37 mouse cellular contexts compared by ENCODE assay signal in the genomic region with DNA sequence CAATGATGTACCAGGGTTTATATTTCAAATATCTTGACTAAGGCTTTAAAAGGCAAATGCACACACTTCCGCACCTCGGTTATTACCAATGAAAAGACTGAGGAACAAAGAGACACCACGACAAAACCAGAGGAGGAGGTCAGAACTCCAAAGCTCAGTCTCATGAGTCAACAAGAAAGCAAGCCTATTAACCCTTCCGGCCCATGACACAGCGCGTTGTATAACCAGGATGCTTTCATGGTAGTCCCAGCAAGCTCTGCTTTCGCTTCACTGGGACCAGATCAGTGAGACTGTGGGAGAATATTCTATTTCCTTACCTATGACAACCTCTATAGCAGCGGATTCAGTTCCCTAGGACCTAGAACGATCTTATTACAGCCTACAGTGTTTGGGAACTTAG. TPM values are rescaled to one million over a fixed set of nuclear protein-coding genes. Genes with fewer than 3 reads are reported as not detected.
A peak's percentile ranks its signal among the peaks of the same experiment; 100 is the strongest.
DNase-seq lines count a peak whose midpoint lies in the region; ATAC-seq and TF ChIP-seq lines count a peak whose summit lies in the region.
"Had no signal": no experiment of that assay in that cellular context is flagged by ENCODE, and none has a peak within 500 bp of the region (broad histone marks: within the 10 kb centered on the region; RNA-seq: fewer than 3 reads in every experiment).

No protein-coding gene starts in this region.

- no peak for ATAC-seq in hindbrain, embryonic 11.5 days (ENCODE audit: low FRiP score)
- ATAC-seq in hindbrain, embryonic 14.5 days (ENCODE audit: low FRiP score) = no peak
- ATAC-seq in liver, postnatal 0 days = peak; percentile 58; the same call in 1 of the 2 replicates
- ATAC-seq: inflammation-experienced regulatory T-cells, adult 6 months; lung, postnatal 0 days had no signal

- no peak overlapping the region for H3K27ac ChIP-seq in hindbrain, embryonic 11.5 days (ENCODE audit: low read depth, low read length)
- no peak overlapping the region for H3K27ac ChIP-seq in hindbrain, embryonic 14.5 days
- peak overlapping the region; percentile 72 for H3K27ac ChIP-seq in liver, postnatal 0 days (ENCODE audit: low read depth)
- H3K27ac ChIP-seq: hindbrain, embryonic 13.5 days; neural tube, embryonic 12.5 days had no signal

- H3K9me3 ChIP-seq in hindbrain, embryonic 11.5 days (ENCODE audit: control insufficient read depth, low read length) = no peaks in the 10 kb centered on the region
- no peaks in the 10 kb centered on the region for H3K9me3 ChIP-seq in hindbrain, embryonic 14.5 days (ENCODE audit: control insufficient read depth, low read length)
- H3K9me3 ChIP-seq in liver, postnatal 0 days (ENCODE audit: low read length) = no peaks in the 10 kb centered on the region
- H3K9me3 ChIP-seq: forebrain, embryonic 12.5 days; G1E; hindbrain, embryonic 13.5 days; neural tube, embryonic 12.5 days had no signal

- no peak for TF ChIP-seq CTCF in liver, postnatal 0 days (IDR thresholded peaks at IDR 0.05; ENCODE audit: low read depth)

- no peak overlapping the region for H3K9ac ChIP-seq in hindbrain, embryonic 11.5 days (ENCODE audit: low read depth, low read length)
- no peak overlapping the region for H3K9ac ChIP-seq in hindbrain, embryonic 14.5 days
- H3K9ac ChIP-seq in liver, postnatal 0 days (replicated peaks) = no peak overlapping the region
- H3K9ac ChIP-seq: forebrain, embryonic 12.5 days; hindbrain, embryonic 13.5 days; neural tube, embryonic 12.5 days had no signal

- no peaks in the 10 kb centered on the region for H3K36me3 ChIP-seq in hindbrain, embryonic 11.5 days (ENCODE audit: control insufficient read depth, insufficient read depth, low read length)
- no peaks in the 10 kb centered on the region for H3K36me3 ChIP-seq in hindbrain, embryonic 14.5 days (replicated peaks; ENCODE audit: control insufficient read depth, insufficient read depth)
- H3K36me3 ChIP-seq in liver, postnatal 0 days (replicated peaks; ENCODE audit: insufficient read depth, low read length) = no peaks in the 10 kb centered on the region; the same call in 1 of the 2 replicates
- H3K36me3 ChIP-seq: forebrain, embryonic 12.5 days; G1E; hindbrain, embryonic 13.5 days; neural tube, embryonic 12.5 days had no signal

- H3K4me2 ChIP-seq in hindbrain, embryonic 11.5 days (replicated peaks; ENCODE audit: low read depth, low read length) = no peak overlapping the region
- H3K4me2 ChIP-seq in hindbrain, embryonic 14.5 days (replicated peaks) = no peak overlapping the region
- peak overlapping the region; percentile 18; the same call in 1 of the 2 replicates for H3K4me2 ChIP-seq in liver, postnatal 0 days (ENCODE audit: low read depth, low read length)
- H3K4me2 ChIP-seq: forebrain, embryonic 12.5 days; hindbrain, embryonic 13.5 days; neural tube, embryonic 12.5 days had no signal

- no peak for TF ChIP-seq EP300 in liver, postnatal 0 days (IDR thresholded peaks at IDR 0.05; ENCODE audit: low read depth)

- no peaks in the 10 kb centered on the region; the same call in 1 of the 2 replicates for H3K4me1 ChIP-seq in hindbrain, embryonic 11.5 days (replicated peaks; ENCODE audit: control insufficient read depth, insufficient read depth, low read length)
- H3K4me1 ChIP-seq in hindbrain, embryonic 14.5 days (replicated peaks; ENCODE audit: control insufficient read depth, insufficient read depth, low read length) = peaks cover 6% of the 10 kb centered on the region; the same call in 1 of the 2 replicates
- H3K4me1 ChIP-seq in liver, postnatal 0 days (ENCODE audit: insufficient read depth) = peaks cover 25% of the 10 kb centered on the region

- WGBS in hindbrain, embryonic 11.5 days = 59% methylated on average over 9 of the region's 9 CpGs
- 39% methylated on average over 9 of the region's 9 CpGs for WGBS in hindbrain, embryonic 14.5 days
- 62% methylated on average over 9 of the region's 9 CpGs for WGBS in liver, postnatal 0 days (ENCODE audit: insufficient replicate concordance)

- no peak overlapping the region for H3K4me3 ChIP-seq in hindbrain, embryonic 11.5 days (ENCODE audit: low read depth, low read length)
- no peak overlapping the region for H3K4me3 ChIP-seq in hindbrain, embryonic 14.5 days (replicated peaks; ENCODE audit: low read length)
- H3K4me3 ChIP-seq in liver, postnatal 0 days (ENCODE audit: low read depth, low read length) = no peak overlapping the region
- H3K4me3 ChIP-seq: erythroblast, embryonic 14.5 days; forebrain, embryonic 12.5 days; hindbrain, embryonic 13.5 days; myocyte; neural tube, embryonic 12.5 days had no signal

- H3K27me3 ChIP-seq in hindbrain, embryonic 11.5 days (ENCODE audit: control insufficient read depth, insufficient read depth, low read length) = no peaks in the 10 kb centered on the region
- H3K27me3 ChIP-seq in hindbrain, embryonic 14.5 days (ENCODE audit: control insufficient read depth, insufficient read depth, low read length) = no peaks in the 10 kb centered on the region
- H3K27me3 ChIP-seq in liver, postnatal 0 days (ENCODE audit: insufficient read depth, low read length) = no peaks in the 10 kb centered on the region
- H3K27me3 ChIP-seq: forebrain, embryonic 12.5 days; hindbrain, embryonic 13.5 days; neural tube, embryonic 12.5 days had no signal

- peak; percentile 56 for DNase-seq in embryo, embryonic 10 days (ENCODE audit: low spot score)
- DNase-seq in embryo, embryonic 9.5 days (ENCODE audit: extremely low spot score) = no peak
- DNase-seq in hindbrain, embryonic 11.5 days (ENCODE audit: low spot score) = peak; percentile 52
- DNase-seq in hindbrain, embryonic 14.5 days (ENCODE audit: low spot score) = no peak
- DNase-seq in liver, postnatal 0 days = no peak
- no peak for DNase-seq in liver
- peak; percentile 29 for DNase-seq in retina, embryonic 14.5 days (ENCODE audit: low spot score)
- no peak for DNase-seq in retina, postnatal 1 day
- DNase-seq: adrenal gland, adult 8-10 months; cerebellum, adult 8-10 months; cerebellum, postnatal 25 days; gastrocnemius, postnatal 10 days; heart, postnatal 14 days; kidney, adult 11 months; kidney, postnatal 10 days; layer of hippocampus, postnatal 36 days; left cerebral cortex, postnatal 4 days; lung, adult 18-20 months; lung, postnatal 4 days; right cerebral cortex, postnatal 14 days; thymus, postnatal 4 days had no signal

RNA-seq across cellular contexts. Expression of a gene that starts 25.1 kb away (rescaled TPM):
- 0.43 TPM in 1 of 2 replicates, not detected in the other for polyA plus RNA-seq in hindbrain, embryonic 11.5 days (2014; fragmentation: Nextera tagmentation; extraction: Ambion mirVana)
- 0.25 TPM in 1 of 2 replicates, not detected in the other for polyA plus RNA-seq in hindbrain, embryonic 14.5 days (2014; fragmentation: Nextera tagmentation; extraction: Ambion mirVana)
- polyA plus RNA-seq in liver, postnatal 0 days (2015; fragmentation: Nextera tagmentation; extraction: Ambion mirVana) = 0.27 and 0.50 TPM in 2 replicates
- polyA plus RNA-seq: C2C12; embryonic facial prominence, embryonic 14.5 days; erythroblast, embryonic 14.5 days; G1E; gonadal fat pad, adult 2 months; heart, embryonic 14.5 days; hindbrain, embryonic 13.5 days; inflammation-experienced regulatory T-cells, adult 6 months; large intestine, adult 2 months; limb, embryonic 14.5 days; myocyte; neural tube, embryonic 12.5 days; small intestine, adult 2 months; testis, adult 2 months had no signal

RNA-seq across cellular contexts. Expression of a gene that starts 30.5 kb away (rescaled TPM):
- polyA plus RNA-seq in hindbrain, embryonic 11.5 days (2014; fragmentation: Nextera tagmentation; extraction: Ambion mirVana) = 9.4 and 14.5 TPM in 2 replicates
- polyA plus RNA-seq in hindbrain, embryonic 14.5 days (2014; fragmentation: Nextera tagmentation; extraction: Ambion mirVana) = 3.4 and 4.0 TPM in 2 replicates
- 13.6 and 14.2 TPM in 2 replicates for polyA plus RNA-seq in liver, postnatal 0 days (2015; fragmentation: Nextera tagmentation; extraction: Ambion mirVana)
- polyA plus RNA-seq: erythroblast, embryonic 14.5 days; G1E had no signal

Comparison
In these comparisons a context has a peak if more than half of its experiments do, and no peak if none do; other contexts are left out.
1. DNase-seq: peak in embryo, embryonic 10 days (single experiment), hindbrain, embryonic 11.5 days (single experiment) and retina, embryonic 14.5 days (single experiment); none in embryo, embryonic 9.5 days (single experiment), hindbrain, embryonic 14.5 days (single experiment), liver, postnatal 0 days (single experiment), liver (single experiment) and retina, postnatal 1 day (single experiment).